Mouse (Mus musculus): ENCODE data around the gene Calhm4.
"Not testable (repeated sequence)": the region's sequence is repeated elsewhere in the genome, so short reads cannot be mapped to it uniquely, and the experiment has no call there.

The Calhm4 gene

GRCm38 (mm10) chr10:34044210-34044609 is at the start of gene Calhm4:
Calhm4 (minus strand) TSS chr10:34044310.
- DNase-seq (ENCODE audit: extremely low spot score) = no peak

- no peak for DNase-seq (ENCODE audit: extremely low spot score)
Measured at GRCm38 (mm10) chr10:34091888-34092287, 47.8 kb upstream of the Calhm4 start.

DNA sequence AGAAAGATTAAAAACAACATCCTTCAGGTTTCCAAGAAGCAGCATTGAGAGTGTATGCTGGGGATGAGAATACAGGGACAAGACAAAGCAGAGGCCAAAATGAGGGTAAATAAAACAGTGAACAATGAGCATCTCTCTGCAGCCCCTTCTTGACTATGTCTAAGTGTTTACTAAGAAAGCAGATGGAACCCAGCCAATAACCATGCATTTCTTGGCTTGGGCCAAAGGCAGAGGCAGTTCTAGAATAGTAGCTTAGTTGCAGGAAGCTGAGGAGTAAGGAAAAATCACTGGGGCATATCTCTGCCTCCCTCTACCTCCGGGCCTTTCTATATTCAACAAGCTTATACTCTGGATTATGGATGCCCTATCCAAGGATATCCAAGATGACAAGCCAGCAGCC is 46.4 kb upstream of the Calhm4 start:
- no peak for DNase-seq (ENCODE audit: extremely low spot score)

GRCm38 (mm10) chr10:34089517-34089916 is 45.4 kb upstream of the Calhm4 start:
- DNase-seq (ENCODE audit: extremely low spot score) = no peak

- no peak for DNase-seq (ENCODE audit: extremely low spot score)
Measured at GRCm38 (mm10) chr10:34088515-34088914, 44.4 kb upstream of the Calhm4 start.

DNA sequence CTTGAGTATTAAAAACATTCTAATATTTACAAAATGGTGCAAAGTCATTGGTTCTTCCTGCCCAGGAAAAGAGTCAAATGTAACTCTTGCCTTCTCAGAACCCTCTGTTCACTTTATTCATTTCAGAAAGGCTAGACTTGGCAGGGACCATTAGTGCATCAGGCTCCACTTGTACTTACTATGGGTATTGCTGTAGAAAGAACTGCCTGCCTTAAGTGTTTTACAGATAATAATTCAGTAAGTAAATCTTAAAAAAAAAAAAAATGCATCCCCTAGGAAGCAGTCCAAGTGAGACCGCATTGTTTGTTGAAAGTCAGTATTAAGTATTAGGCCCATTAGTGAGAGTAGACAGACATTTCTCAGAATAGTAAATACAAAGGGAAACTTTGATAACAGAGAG is 42.4 kb upstream of the Calhm4 start:
- DNase-seq (ENCODE audit: extremely low spot score) = no peak

- DNase-seq (ENCODE audit: extremely low spot score) = no peak
Measured at GRCm38 (mm10) chr10:34074522-34075200, 30.6 kb upstream of the Calhm4 start.

GRCm38 (mm10) chr10:34071650-34072049 is 27.5 kb upstream of the Calhm4 start:
- no peak for DNase-seq (ENCODE audit: extremely low spot score)

GRCm38 (mm10) chr10:34070999-34071492 is 26.9 kb upstream of the Calhm4 start:
- no peak for DNase-seq (ENCODE audit: extremely low spot score)

GRCm38 (mm10) chr10:34069606-34070005 is 25.5 kb upstream of the Calhm4 start:
- DNase-seq (ENCODE audit: extremely low spot score) = no peak

- no peak for DNase-seq (ENCODE audit: extremely low spot score)
Measured at GRCm38 (mm10) chr10:34066591-34066990, 22.5 kb upstream of the Calhm4 start.

- no peak for DNase-seq (ENCODE audit: extremely low spot score)
Measured at GRCm38 (mm10) chr10:34053987-34054386, 9.9 kb upstream of the Calhm4 start.

DNA sequence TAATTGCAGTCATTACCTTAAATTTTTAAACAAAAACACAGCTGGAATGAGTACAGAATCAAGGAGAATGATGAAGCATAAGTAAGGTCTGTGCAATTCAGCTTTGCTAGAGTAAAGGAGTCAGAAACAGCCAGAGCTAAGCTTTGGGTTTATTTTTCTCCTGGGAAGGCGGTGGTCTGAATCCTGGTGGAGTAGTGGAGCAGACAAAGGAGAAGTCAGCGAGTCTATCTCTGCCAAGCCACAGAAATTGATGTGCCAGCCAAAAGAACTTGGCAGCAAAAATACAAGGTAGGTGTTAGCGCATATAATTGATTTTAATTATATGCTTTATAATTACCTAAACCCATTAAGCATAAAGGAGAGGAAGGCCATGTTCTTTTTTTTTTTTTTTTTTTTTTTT is 6.7 kb downstream of the Calhm4 start, which contains the start of gene Trappc3l:
Gene Trappc3l, plus strand, starts transcription at position 197 of the 400 bp plus-strand sequence.
- DNase-seq (ENCODE audit: extremely low spot score) = no peak

- DNase-seq (ENCODE audit: extremely low spot score) = peak; percentile 38
Measured at GRCm38 (mm10) chr10:34036587-34036986, 7.5 kb downstream of the Calhm4 start.

GRCm38 (mm10) chr10:34033630-34034305 is 10.3 kb downstream of the Calhm4 start:
- peak; percentile 81 for DNase-seq (ENCODE audit: extremely low spot score)

DNA sequence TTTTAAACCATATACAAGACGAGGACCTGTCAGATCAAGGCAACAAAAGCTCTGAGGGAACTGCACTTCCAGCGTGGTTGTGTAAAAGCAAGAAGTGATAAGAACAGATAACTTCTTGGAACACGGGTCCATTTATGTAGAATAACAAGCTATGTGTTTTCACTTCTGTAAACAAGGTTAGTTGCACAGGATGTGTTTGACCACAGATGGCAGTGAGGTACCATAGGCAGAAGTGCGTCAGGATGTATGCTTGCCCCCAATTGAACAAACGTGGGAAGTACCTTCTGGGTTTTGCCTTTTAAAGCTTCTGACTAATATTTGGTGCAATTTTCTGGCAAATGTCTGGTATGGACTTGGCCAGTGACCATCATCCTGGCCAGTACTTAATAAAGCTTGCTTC is 13.8 kb downstream of the Calhm4 start:
- no peak for DNase-seq (ENCODE audit: extremely low spot score)

- peak; percentile 97 for DNase-seq (ENCODE audit: extremely low spot score)
Measured at GRCm38 (mm10) chr10:34019302-34020075, 24.6 kb downstream of the Calhm4 start, which contains the start of gene Rwdd1. Rwdd1 (minus strand) TSS chr10:34019624.

GRCm38 (mm10) chr10:34018746-34019301 is 25.3 kb downstream of the Calhm4 start:
- DNase-seq (ENCODE audit: extremely low spot score) = no peak

DNA sequence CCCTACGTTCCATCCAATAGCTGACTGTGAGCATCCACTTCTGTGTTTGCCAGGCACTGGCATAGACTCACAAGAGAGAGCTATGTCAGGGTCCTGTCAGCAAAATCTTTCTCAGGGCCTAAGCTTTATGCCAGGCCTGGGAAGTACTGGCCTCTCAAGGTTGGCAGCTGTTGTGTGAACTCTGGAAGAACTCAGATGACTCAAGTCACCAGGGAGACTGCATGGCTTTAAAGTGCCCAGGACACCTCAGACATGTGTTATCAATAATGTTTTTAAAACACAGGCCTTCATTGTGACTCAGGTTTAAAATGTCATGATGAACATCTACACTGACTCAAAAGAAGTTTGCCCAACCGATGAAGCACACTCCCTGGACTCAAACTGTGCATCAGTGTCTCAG is 30.9 kb downstream of the Calhm4 start:
- no peak for DNase-seq (ENCODE audit: extremely low spot score)

- no peak for DNase-seq (ENCODE audit: extremely low spot score)
Measured at GRCm38 (mm10) chr10:34012581-34012980, 31.5 kb downstream of the Calhm4 start.

- no peak for DNase-seq (ENCODE audit: extremely low spot score)
Measured at GRCm38 (mm10) chr10:33998397-33998796, 45.7 kb downstream of the Calhm4 start.

GRCm38 (mm10) chr10:33996686-33997085 is 47.4 kb downstream of the Calhm4 start:
- not testable (repeated sequence) for DNase-seq (ENCODE audit: extremely low spot score)

Data from embryo, embryonic 9.5 days (tissue).